Mouse (Mus musculus) CD4-positive, CD25-positive, alpha-beta regulatory T cell, adult 2 months (primary cell): ENCODE measurements around the gene Mccc2.

Experiments used
- DNase-seq: peaks from one replicate; pipeline ENCODE4 v3.0.0-alpha.2; 2012; ENCODE audit warnings: low read depth, low spot score

Mccc2 gene

GRCm38 (mm10) chr13:99939320-99939671 lies 76.1 kb downstream of the Mccc2 start:
- DNase-seq: peak; percentile 5

DNA sequence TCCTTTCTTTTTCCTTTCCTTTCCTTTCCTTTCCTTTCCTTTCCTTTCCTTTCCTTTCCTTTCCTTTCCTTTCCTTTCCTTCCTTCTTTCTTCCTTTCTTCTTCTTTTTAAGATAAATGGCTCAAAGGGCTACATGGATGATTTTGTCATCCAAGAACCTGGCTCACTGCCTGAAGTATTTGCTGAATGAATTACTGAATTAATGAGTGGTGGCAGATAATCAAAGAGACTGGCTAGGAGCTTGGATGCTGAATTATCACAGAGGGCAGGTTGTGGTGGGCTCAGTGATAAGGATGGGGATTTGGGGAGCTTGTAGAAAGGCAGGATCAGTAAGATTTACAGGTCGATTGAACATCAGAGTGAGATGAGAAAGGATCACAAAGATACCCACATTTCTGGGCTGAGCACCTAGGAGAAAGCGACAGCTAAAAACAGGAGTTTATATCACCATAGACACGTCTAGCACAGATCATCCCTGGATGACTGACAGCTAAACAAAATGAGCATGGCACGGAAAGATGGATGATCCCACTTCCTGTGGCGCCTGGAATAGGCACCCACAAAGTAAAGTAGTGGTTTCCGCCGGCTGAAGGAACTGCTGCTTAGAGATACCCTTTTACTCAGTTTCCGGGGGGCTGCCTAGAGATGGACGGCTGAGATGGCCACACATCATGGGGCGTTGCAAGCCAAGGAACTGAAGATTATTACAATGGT lies 76.7 kb downstream of the Mccc2 start:
- DNase-seq: no peak

- no peak for DNase-seq
Observed at GRCm38 (mm10) chr13:99937741-99938140, 77.7 kb downstream of the Mccc2 start.

GRCm38 (mm10) chr13:99932406-99932805 lies 83.0 kb downstream of the Mccc2 start:
- DNase-seq: peak; percentile 16

DNA sequence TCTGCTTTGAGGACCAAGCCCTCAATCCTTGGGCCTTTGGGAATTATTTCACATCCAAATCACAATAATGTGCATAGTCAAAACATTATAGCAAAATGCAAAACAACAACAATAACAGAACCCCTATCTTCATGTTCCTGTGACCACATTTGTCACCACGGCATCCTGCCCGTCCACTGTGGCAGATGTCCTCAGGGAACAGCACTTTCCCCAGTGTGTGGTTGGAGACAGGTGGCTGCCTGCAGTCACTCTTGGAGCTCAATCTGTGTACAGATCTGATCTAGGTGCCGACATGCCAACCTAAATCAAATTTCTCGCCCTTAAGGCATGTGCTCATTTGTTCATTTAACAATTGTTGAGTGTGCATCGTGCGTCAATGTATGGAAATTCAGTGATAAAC lies 83.9 kb downstream of the Mccc2 start:
- no peak for DNase-seq

- no peak for DNase-seq
Observed at GRCm38 (mm10) chr13:99926249-99926648, 89.2 kb downstream of the Mccc2 start.

GRCm38 (mm10) chr13:99915632-99916031 lies 99.8 kb downstream of the Mccc2 start:
- no peak for DNase-seq

DNA sequence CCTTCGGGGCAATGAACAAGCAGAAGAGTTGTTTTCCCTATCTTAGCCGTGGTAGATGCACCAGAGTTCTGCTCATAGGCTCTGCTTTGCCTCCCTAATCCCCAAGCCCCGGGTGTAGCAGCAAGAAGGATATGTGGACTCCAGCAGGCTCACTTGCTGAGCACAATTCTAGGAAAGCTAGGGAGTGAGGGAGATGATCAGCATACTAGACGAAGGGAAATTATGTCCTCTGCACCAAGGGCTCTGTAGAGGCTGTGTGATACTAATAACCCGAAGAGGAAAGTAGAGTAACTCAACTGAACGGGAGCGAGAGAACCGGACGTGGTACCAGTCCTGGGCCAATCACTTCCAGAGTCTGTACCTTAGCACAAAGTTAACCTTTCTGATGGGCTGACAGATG lies 114.5 kb downstream of the Mccc2 start, which contains the start of gene Cartpt:
Cartpt (minus strand) TSS at position 127 of the 400 bp plus-strand sequence.
- DNase-seq: no peak

DNA sequence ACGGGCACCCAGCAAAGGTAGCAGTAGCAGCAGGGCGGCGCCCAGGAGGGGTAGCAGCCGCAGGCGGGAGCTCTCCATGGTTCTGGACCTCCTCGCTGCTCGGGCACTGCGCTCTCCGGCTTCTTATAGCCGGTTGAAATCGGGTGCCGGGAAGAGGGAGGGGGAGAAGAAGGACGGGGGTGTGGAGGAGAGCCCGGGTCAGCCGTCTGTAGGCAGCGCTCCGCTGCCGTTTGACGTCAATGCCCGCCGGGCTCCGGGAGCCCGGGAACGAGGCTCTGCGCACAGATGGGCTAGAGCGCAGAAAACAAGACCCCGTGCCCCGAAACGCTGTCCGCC lies 114.9 kb downstream of the Mccc2 start:
- DNase-seq: peak; percentile 5

DNA sequence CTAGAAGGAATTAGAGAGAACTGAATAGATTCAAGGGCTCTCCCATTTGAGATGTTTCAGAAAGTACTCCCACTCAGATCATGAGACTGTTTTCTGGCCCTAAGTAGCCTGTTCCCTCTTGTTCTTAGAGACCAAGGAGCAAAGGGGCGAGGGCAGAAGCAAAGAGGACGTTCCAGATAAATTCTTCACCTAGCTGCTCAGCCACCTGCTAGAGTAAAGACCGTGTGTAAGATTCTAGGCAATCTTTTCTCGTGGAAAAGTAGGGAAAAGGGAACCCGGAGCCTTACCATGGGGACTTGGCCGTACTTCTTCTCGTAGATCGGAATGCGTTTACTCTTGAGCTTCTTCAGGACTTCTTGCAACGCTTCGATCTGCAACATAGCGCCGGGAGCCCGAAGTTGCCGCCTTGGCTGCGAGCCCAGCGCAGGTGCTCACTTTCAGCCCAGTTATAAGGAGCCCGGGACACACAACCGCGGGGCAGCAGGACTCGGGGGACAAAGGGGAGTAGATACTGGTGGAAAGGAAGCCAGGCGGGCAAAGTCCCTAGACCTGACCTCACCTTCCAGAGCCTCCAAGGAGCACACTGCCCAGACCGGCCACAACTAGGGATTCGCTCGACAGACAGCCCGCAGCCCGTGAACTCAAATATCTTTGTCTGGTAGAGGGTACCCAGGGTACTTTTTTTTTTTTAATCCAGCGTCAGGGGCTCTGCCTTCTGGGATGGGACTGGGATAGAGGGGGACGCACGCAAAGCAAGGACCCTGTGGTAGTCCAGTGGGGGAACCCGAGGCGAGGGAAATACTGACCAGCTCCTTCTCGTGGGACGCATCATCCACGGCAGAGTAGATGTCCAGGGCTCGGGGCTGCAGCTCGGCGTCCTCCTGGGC lies 115.5 kb downstream of the Mccc2 start:
- no peak for DNase-seq

- no peak for DNase-seq
Observed at GRCm38 (mm10) chr13:99898816-99899215, 116.6 kb downstream of the Mccc2 start.
